Mouse (Mus musculus) bone marrow macrophage, adult 2 months (primary cell): ENCODE data around the gene Pigz.

Source experiments
- CTCF ChIP-seq: IDR thresholded peaks from 2 replicates; pipeline ENCODE4 v1.5.1; 2012; ENCODE audit warnings: low read depth, mild to moderate bottlenecking, low read length, moderate library complexity
- POLR2A ChIP-seq: IDR thresholded peaks from 2 replicates; pipeline ENCODE4 v1.6.1; 2012; ENCODE audit warnings: mild to moderate bottlenecking, low read depth, low read length, borderline replicate concordance

- TF ChIP-seq CTCF (no peak), POLR2A (no peak)
Observed at GRCm38 (mm10) chr16:31926547-31927182, 7.0 kb upstream of the Pigz start.
